Mouse (Mus musculus) MEL-GATA-1-ER (cell line): ENCODE data around the gene Fgr.
A peak's percentile ranks its signal among the peaks of the same experiment; 100 is the strongest.
"Not testable (repeated sequence)": the region's sequence is repeated elsewhere in the genome, so short reads cannot be mapped to it uniquely, and the experiment has no call there.

Experiments used
- DNase-seq: peaks from one replicate; pipeline ENCODE4 v3.0.0-alpha.2; 2012; ENCODE audit warnings: low read depth; ENCODE audit errors: extremely low read depth

Gene Fgr

GRCm38 (mm10) chr4:132973814-132974398, at the start of gene Fgr:
Gene Fgr (plus strand): TSS chr4:132974095.
- DNase-seq: no peak

GRCm38 (mm10) chr4:132926520-132926919, 47.4 kb upstream of the Fgr start:
- not testable (repeated sequence) for DNase-seq

- DNase-seq: peak; percentile 54
These were observed 43.1 kb upstream of the Fgr start for GRCm38 (mm10) chr4:132930784-132931183.

- DNase-seq: no peak
These were observed 41.0 kb upstream of the Fgr start for GRCm38 (mm10) chr4:132932752-132933404.

GRCm38 (mm10) chr4:132934639-132935038, 39.3 kb upstream of the Fgr start:
- DNase-seq: no peak

- no peak for DNase-seq
These were observed 35.5 kb upstream of the Fgr start for GRCm38 (mm10) chr4:132938181-132938941.

- DNase-seq: peak; percentile 57
These were observed 34.3 kb upstream of the Fgr start for GRCm38 (mm10) chr4:132939421-132940127.

GRCm38 (mm10) chr4:132941012-132941729, 32.7 kb upstream of the Fgr start:
- DNase-seq: no peak

- no peak for DNase-seq
These were observed 30.8 kb upstream of the Fgr start for GRCm38 (mm10) chr4:132943088-132943487.

- DNase-seq: no peak
These were observed 29.8 kb upstream of the Fgr start for GRCm38 (mm10) chr4:132944106-132944505.

GRCm38 (mm10) chr4:132944776-132945175, 29.1 kb upstream of the Fgr start:
- no peak for DNase-seq

- DNase-seq: peak; percentile 72
These were observed 28.4 kb upstream of the Fgr start for GRCm38 (mm10) chr4:132945261-132946046.

GRCm38 (mm10) chr4:132946047-132947001, 27.6 kb upstream of the Fgr start:
- DNase-seq: peak; percentile 26

GRCm38 (mm10) chr4:132949882-132950532, 23.9 kb upstream of the Fgr start:
- DNase-seq: no peak

GRCm38 (mm10) chr4:132950999-132951398, 22.9 kb upstream of the Fgr start:
- no peak for DNase-seq

GRCm38 (mm10) chr4:132954530-132955394, 19.1 kb upstream of the Fgr start:
- no peak for DNase-seq

- no peak for DNase-seq
These were observed 18.5 kb upstream of the Fgr start for GRCm38 (mm10) chr4:132955395-132955791.
